Mouse (Mus musculus): Measurements from ENCODE around the gene Stra6.

GRCm38 (mm10) chr9:58059920-58060319, 3.7 kb upstream of the Stra6 start:
- TF ChIP-seq CHD2 (IDR thresholded peaks at IDR 0.05; ENCODE audit: low read depth, low read length) (no peak), ZC3H11A (IDR thresholded peaks at IDR 0.05; ENCODE audit: borderline replicate concordance, low read depth, low read length) (no peak), MAFK (IDR thresholded peaks at IDR 0.05; ENCODE audit: insufficient read depth, low read depth, low read length) (no peak)

Data from ES-E14 (cell line).